In genomic region chr13:58668664-58669063, GRCm38 (mm10) we compare ENCODE assay signal across 11 mouse cellular contexts. TPM values are rescaled to one million over a fixed set of nuclear protein-coding genes. Genes with fewer than 3 reads are reported as not detected.
DNase-seq lines count a peak whose midpoint lies in the region; ATAC-seq lines count a peak whose summit lies in the region.
"Had no signal": no experiment of that assay in that cellular context is flagged by ENCODE, and none has a peak within 500 bp of the region (broad histone marks: within the 10 kb centered on the region; RNA-seq: fewer than 3 reads in every experiment).

No protein-coding gene starts in this region.

- WGBS in kidney, embryonic 16.5 days: 48% methylated on average over 21 of the region's 21 CpGs
- 53% methylated on average over 21 of the region's 21 CpGs for WGBS in intestine, embryonic 15.5 days
- WGBS in neural tube, embryonic 12.5 days: 65% methylated on average over 21 of the region's 21 CpGs

- no peak overlapping the region for H3K27ac ChIP-seq in kidney, embryonic 16.5 days (ENCODE audit: low read length)
- no peak overlapping the region for H3K27ac ChIP-seq in intestine, embryonic 15.5 days
- no peak overlapping the region for H3K27ac ChIP-seq in neural tube, embryonic 12.5 days

- ATAC-seq in kidney, embryonic 16.5 days (ENCODE audit: low FRiP score, low TSS enrichment): no peak
- 0 out of 2 replicates have a peak, but pooled peaks have one; percentile 64 for ATAC-seq in erythroblast, adult 5-6 weeks (replicated peaks; ENCODE audit: low FRiP score, poor library complexity, severe bottlenecking)
- no peak for ATAC-seq in intestine, embryonic 15.5 days
- no peak for ATAC-seq in neural tube, embryonic 12.5 days (ENCODE audit: low FRiP score, low read depth)

- H3K4me3 ChIP-seq in kidney, embryonic 16.5 days (ENCODE audit: low read length): no peak overlapping the region
- no peak overlapping the region for H3K4me3 ChIP-seq in intestine, embryonic 15.5 days (replicated peaks)
- peak overlapping the region; percentile 16; the same call in 1 of the 2 replicates for H3K4me3 ChIP-seq in neural tube, embryonic 12.5 days

- H3K4me2 ChIP-seq in kidney, embryonic 16.5 days (replicated peaks; ENCODE audit: low read depth, low read length): peak overlapping the region; percentile 35
- H3K4me2 ChIP-seq in intestine, embryonic 15.5 days (replicated peaks): peak overlapping the region; percentile 41
- peak overlapping the region; percentile 43 for H3K4me2 ChIP-seq in neural tube, embryonic 12.5 days (replicated peaks)

- no peaks in the 10 kb centered on the region for H3K9me3 ChIP-seq in kidney, embryonic 16.5 days (ENCODE audit: low read length)
- H3K9me3 ChIP-seq in intestine, embryonic 15.5 days: no peaks in the 10 kb centered on the region
- H3K9me3 ChIP-seq in neural tube, embryonic 12.5 days: no peaks in the 10 kb centered on the region

- H3K9ac ChIP-seq in kidney, embryonic 16.5 days (replicated peaks; ENCODE audit: low read length): no peak overlapping the region
- no peak overlapping the region for H3K9ac ChIP-seq in intestine, embryonic 15.5 days
- H3K9ac ChIP-seq in neural tube, embryonic 12.5 days: no peak overlapping the region

- no peaks in the 10 kb centered on the region for H3K27me3 ChIP-seq in kidney, embryonic 16.5 days (ENCODE audit: insufficient read depth, low read length)
- no peaks in the 10 kb centered on the region for H3K27me3 ChIP-seq in intestine, embryonic 15.5 days (replicated peaks)
- H3K27me3 ChIP-seq in neural tube, embryonic 12.5 days (replicated peaks): no peaks in the 10 kb centered on the region

- H3K36me3 ChIP-seq in kidney, embryonic 16.5 days (ENCODE audit: insufficient read depth, low read length): no peaks in the 10 kb centered on the region
- H3K36me3 ChIP-seq in intestine, embryonic 15.5 days: no peaks in the 10 kb centered on the region
- no peaks in the 10 kb centered on the region for H3K36me3 ChIP-seq in neural tube, embryonic 12.5 days

- H3K4me1 ChIP-seq in kidney, embryonic 16.5 days (ENCODE audit: insufficient read depth, low read length): no peaks in the 10 kb centered on the region
- peaks cover 4% of the 10 kb centered on the region; the same call in 1 of the 2 replicates for H3K4me1 ChIP-seq in intestine, embryonic 15.5 days (replicated peaks)
- 0 out of 2 replicates have a peak, but pooled peaks cover 4% of the 10 kb centered on the region for H3K4me1 ChIP-seq in neural tube, embryonic 12.5 days

- no peak for DNase-seq in kidney, postnatal 25 days
- DNase-seq in adrenal gland, adult 2 months: no peak
- no peak for DNase-seq in frontal cortex, postnatal 25 days (ENCODE audit: low spot score in 2 of 2)
- DNase-seq in testis, postnatal 10 days (ENCODE audit: low spot score): no peak
- DNase-seq: kidney, adult 9 months; thymus, postnatal 25 days had no signal

RNA-seq across cellular contexts. Expression of gene Slc28a3, which starts 58.0 kb away (rescaled TPM):
- polyA plus RNA-seq in kidney, embryonic 16.5 days (2015; fragmentation: Nextera tagmentation; extraction: Ambion mirVana): 0.08 TPM in 1 of 2 replicates, not detected in the other
- total RNA-seq in erythroblast, adult 5-6 weeks (2015; ENCODE audit: low replicate concordance): not detected in 2 replicates
- total RNA-seq in erythroblast, adult 5-6 weeks (2017; ENCODE audit: low replicate concordance): 0.17 TPM in 1 of 2 replicates, not detected in the other
- polyA plus RNA-seq in intestine, embryonic 15.5 days (2015; fragmentation: Nextera tagmentation; extraction: Ambion mirVana): 0.65 and 0.91 TPM in 2 replicates
- not detected in 2 replicates for polyA plus RNA-seq in neural tube, embryonic 12.5 days (2016; fragmentation: Nextera tagmentation; extraction: Ambion mirVana)
- not detected for total RNA-seq in adrenal gland, adult 2 months (2021)
- 0.02 TPM in 1 of 2 replicates, not detected in the other for polyA plus RNA-seq in adrenal gland, adult 2 months (2012; rRNA removed)
- polyA plus RNA-seq: embryonic facial prominence, embryonic 11.5 days had no signal
